Mouse (Mus musculus) neural tube, embryonic 11.5 days (tissue): Measurements from ENCODE around the gene Bag6. TPM values are rescaled to one million over a fixed set of nuclear protein-coding genes. Genes with fewer than 3 reads are reported as not detected.

Experiments
- ATAC-seq: fragments of 200-750 bp; cut with Nextera tagmentation; 2 replicates; pipeline ENCODE4 v1.8.0; 2017; ENCODE audit warnings: moderate number of reproducible peaks, mild to moderate bottlenecking, moderate TSS enrichment, moderate library complexity; ENCODE audit not compliant: insufficient read depth, low FRiP score, low TSS enrichment
- DNase-seq: peaks from one replicate; pipeline ENCODE4 v3.0.0-alpha.2; 2015; ENCODE audit warnings: low spot score
- H3K27ac ChIP-seq: fragments of 300-500 bp; sonication (generic); 2 replicates; pipeline ENCODE4 v1.5.1; 2014; ENCODE audit warnings: low read depth, mild to moderate bottlenecking, low read length
- H3K27me3 ChIP-seq: fragments of 300-500 bp; sonication (generic); 2 replicates; pipeline ENCODE4 v1.6.1; 2014; ENCODE audit warnings: mild to moderate bottlenecking, low read length, mixed read lengths; ENCODE audit not compliant: control insufficient read depth, insufficient read depth
- H3K36me3 ChIP-seq: fragments of 300-500 bp; sonication (generic); 2 replicates; pipeline ENCODE4 v1.6.1; 2014; ENCODE audit warnings: mild to moderate bottlenecking, low read length, moderate library complexity, mixed read lengths; ENCODE audit not compliant: control insufficient read depth, insufficient read depth
- H3K4me1 ChIP-seq: fragments of 300-500 bp; sonication (generic); 2 replicates; pipeline ENCODE4 v1.6.1; 2014; ENCODE audit warnings: low read length, mixed read lengths; ENCODE audit not compliant: control insufficient read depth, insufficient read depth
- H3K4me2 ChIP-seq: fragments of 300-500 bp; sonication (generic); 2 replicates; pipeline ENCODE4 v1.6.1; 2014; ENCODE audit warnings: low read depth, mild to moderate bottlenecking, moderate library complexity
- H3K4me3 ChIP-seq: fragments of 300-500 bp; sonication (generic); 2 replicates; pipeline ENCODE4 v1.5.1; 2014; ENCODE audit warnings: low read depth, low read length
- H3K9ac ChIP-seq: fragments of 300-500 bp; sonication (generic); 2 replicates; pipeline ENCODE4 v1.6.1; 2014; ENCODE audit warnings: mild to moderate bottlenecking, low read length
- H3K9me3 ChIP-seq: fragments of 300-500 bp; sonication (generic); 2 replicates; pipeline ENCODE4 v1.6.1; 2016; ENCODE audit warnings: low read length; ENCODE audit not compliant: control insufficient read depth
- WGBS: fragments of 180-500 bp; shearing (Covaris S2); extraction: QIAGEN DNeasy Blood & Tissue Kit; methylation state at CpG from one replicate; pipeline ENCODE4 v1.1.7; 2014; 5-methylcytosine and 5-hydroxymethylcytosine counted together
- polyA plus RNA-seq: library from polyadenylated mRNA; unstranded; fragments of >200 nt; fragmentation: Nextera tagmentation; extraction: Ambion mirVana; gene quantifications from 2 replicates; pipeline ENCODE4 v1.2.1, GENCODE M21; 2014

Gene Bag6
- 99.4 and 105 TPM in 2 replicates for polyA plus RNA-seq

- H3K4me3 ChIP-seq, result peak within 1 kb of the TSS; percentile 74
- under 1% methylated on average over 63 of the region's 66 CpGs for whole genome bisulfite sequencing
- peak within 1 kb of the TSS; percentile 90 for H3K27ac ChIP-seq
- DNase-seq (peak; percentile 97), ATAC-seq (peak; percentile 93)
- H3K27me3 ChIP-seq, result no peaks in the 10 kb centered on the region
- H3K9ac ChIP-seq, result peak within 1 kb of the TSS; percentile 81
- H3K9me3 ChIP-seq, result no peaks in the 10 kb centered on the region
- H3K4me2 ChIP-seq, result peak within 1 kb of the TSS; percentile 85
- peaks cover 13% of the 10 kb centered on the region for H3K36me3 ChIP-seq
- H3K4me1 ChIP-seq, result peaks cover 9% of the 10 kb centered on the region; the same call in 1 of the 2 replicates
Measured at GRCm38 (mm10) chr17:35134801-35135590, at the start of gene Bag6. TSS of gene Bag6 (plus strand) at chr17:35135178.

DNA sequence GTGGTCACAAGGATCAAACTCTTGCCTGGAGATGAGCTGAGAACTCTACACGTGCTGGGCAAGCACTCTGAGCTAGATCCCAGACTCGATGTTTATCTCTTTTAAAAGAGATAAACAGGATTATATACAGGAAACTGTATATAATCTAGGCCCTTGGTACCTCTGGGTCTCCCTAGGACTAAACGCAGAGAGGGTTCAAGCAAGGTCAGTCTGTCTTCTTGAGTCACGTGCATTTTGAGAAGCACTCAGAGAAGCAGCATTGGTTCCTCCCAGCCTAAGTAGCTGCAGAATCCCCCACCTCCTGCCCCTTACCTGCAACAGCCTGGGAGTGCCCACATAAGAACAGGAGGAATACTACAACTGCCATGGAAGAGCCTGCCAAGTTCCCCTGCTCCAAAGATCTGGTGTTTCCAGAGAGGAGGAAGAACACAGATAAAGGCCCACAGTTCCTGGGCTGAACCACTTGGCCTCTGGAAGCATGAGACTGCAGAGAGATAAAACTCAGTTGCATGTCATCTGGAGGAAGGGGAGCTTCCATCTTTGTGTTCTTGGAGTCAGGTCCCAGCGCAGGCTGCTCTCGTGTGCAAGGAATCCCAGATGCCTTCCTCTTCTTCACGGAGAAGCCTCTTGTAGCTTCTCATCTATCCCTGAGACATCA, 49.6 kb upstream of the Bag6 start, which contains the start of gene Ly6g6f:
Gene Ly6g6f, minus strand, starts transcription at position 403 of the 658 bp plus-strand sequence.
- H3K9me3 ChIP-seq, result no peaks in the 10 kb centered on the region
- no peak within 1 kb of the TSS for H3K27ac ChIP-seq
- DNase-seq (no peak), ATAC-seq (no peak)
- H3K36me3 ChIP-seq, result no peaks in the 10 kb centered on the region
- H3K27me3 ChIP-seq, result no peaks in the 10 kb centered on the region
- no peak within 1 kb of the TSS for H3K4me3 ChIP-seq
- no peak within 1 kb of the TSS for H3K9ac ChIP-seq
- peaks cover 5% of the 10 kb centered on the region; the same call in 1 of the 2 replicates for H3K4me1 ChIP-seq
- WGBS, result 84% methylated on average over 7 of the region's 7 CpGs
- no peak within 1 kb of the TSS for H3K4me2 ChIP-seq

DNA sequence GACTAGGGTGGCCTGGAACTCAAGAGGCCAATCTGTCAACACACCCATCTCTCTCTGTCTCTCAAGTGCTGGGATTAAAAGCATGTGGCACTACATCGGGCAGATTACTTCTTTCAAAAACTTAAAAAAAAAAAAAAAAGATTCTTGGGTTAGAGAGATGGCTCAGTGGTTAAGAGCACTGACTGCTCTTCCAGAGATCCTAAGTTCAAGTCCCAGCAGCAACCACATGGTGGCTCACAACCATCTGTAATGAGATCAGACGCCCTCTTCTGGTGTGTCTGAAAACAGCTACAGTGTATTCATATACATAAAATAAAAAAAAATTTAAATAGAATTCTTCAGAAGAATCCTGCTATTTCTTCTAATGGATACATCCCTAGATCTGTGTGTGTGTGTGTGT, 46.8 kb upstream of the Bag6 start:
- H3K4me1 ChIP-seq, result peaks cover 6% of the 10 kb centered on the region; the same call in 1 of the 2 replicates
- no peak for ATAC-seq

GRCm38 (mm10) chr17:35088825-35089644, 45.9 kb upstream of the Bag6 start, which contains the start of gene Abhd16a:
TSS of gene Abhd16a (plus strand) at chr17:35089263.
- Histone ChIP-seq H3K4me3 (peak within 1 kb of the TSS; percentile 60), H3K36me3 (peaks cover 3% of the 10 kb centered on the region; the same call in 1 of the 2 replicates), H3K9me3 (no peaks in the 10 kb centered on the region), H3K27ac (peak within 1 kb of the TSS; percentile 94), H3K27me3 (no peaks in the 10 kb centered on the region), H3K4me1 (peaks cover 6% of the 10 kb centered on the region; the same call in 1 of the 2 replicates), H3K9ac (peak within 1 kb of the TSS; percentile 93), H3K4me2 (peak within 1 kb of the TSS; percentile 66)
- peak; percentile 98 for ATAC-seq
- 3% methylated on average over 67 of the region's 67 CpGs for WGBS
- DNase-seq, result peak; percentile 97

More for the DNA sequence above, 46.8 kb upstream of the Bag6 start:
- H3K4me3 ChIP-seq, result no peak overlapping the region
- H3K27ac ChIP-seq, result no peak overlapping the region
- H3K27me3 ChIP-seq, result no peaks in the 10 kb centered on the region
- DNase-seq, result no peak
- no peaks in the 10 kb centered on the region for H3K9me3 ChIP-seq
- H3K4me2 ChIP-seq, result no peak overlapping the region
- H3K9ac ChIP-seq, result no peak overlapping the region
- peaks cover 3% of the 10 kb centered on the region; the same call in 1 of the 2 replicates for H3K36me3 ChIP-seq
- WGBS, result 50% methylated on average over 2 of the region's 2 CpGs

DNA sequence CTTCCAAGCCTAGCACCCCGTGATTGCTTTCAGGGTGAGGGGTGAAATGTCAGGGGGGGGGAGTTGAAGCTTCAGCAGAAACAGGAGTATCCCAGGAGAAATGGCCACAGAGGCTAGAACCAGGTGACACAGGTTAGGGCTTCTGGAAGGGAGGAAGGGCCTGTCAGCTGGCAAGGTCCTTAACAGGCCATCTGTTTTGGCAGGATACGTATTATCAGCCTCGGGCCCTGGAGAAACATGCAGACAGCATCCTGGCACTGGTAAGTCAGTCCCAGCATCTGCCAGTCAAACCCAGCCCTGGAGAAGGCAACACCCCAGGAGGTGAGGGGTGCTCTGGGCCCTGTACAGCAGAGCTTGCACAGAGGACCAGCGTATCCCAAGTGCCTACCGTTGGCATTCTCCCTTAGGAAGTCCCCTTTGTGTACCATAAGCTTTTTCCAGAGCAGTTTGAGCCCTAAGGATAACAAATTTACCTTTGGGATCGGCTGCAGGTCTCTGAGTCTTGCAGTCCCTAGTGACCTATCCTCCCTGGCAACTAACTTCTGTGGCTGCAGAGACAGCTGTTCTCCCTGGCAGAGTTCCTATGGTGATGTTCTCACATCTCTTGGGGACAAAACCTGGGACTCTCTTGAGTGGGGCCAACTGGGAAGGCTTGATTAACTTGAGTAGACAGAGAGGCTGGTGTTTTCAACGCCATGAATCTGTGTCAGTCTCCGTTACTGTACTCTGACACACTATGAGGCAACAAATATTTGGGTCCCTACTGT, 44.6 kb upstream of the Bag6 start:
- H3K27ac ChIP-seq, result no peak overlapping the region
- H3K9ac ChIP-seq, result 0 out of 2 replicates have a peak overlapping the region, but pooled peaks have one; percentile 3
- 79% methylated on average over 8 of the region's 8 CpGs for WGBS
- H3K9me3 ChIP-seq, result no peaks in the 10 kb centered on the region
- DNase-seq (no peak), ATAC-seq (no peak)
- H3K4me3 ChIP-seq, result peak overlapping the region; percentile 60; the same call in 1 of the 2 replicates
- H3K36me3 ChIP-seq, result peaks cover 5% of the 10 kb centered on the region
- peaks cover 6% of the 10 kb centered on the region; the same call in 1 of the 2 replicates for H3K4me1 ChIP-seq
- peak overlapping the region; percentile 66; the same call in 1 of the 2 replicates for H3K4me2 ChIP-seq
- H3K27me3 ChIP-seq, result no peaks in the 10 kb centered on the region

DNA sequence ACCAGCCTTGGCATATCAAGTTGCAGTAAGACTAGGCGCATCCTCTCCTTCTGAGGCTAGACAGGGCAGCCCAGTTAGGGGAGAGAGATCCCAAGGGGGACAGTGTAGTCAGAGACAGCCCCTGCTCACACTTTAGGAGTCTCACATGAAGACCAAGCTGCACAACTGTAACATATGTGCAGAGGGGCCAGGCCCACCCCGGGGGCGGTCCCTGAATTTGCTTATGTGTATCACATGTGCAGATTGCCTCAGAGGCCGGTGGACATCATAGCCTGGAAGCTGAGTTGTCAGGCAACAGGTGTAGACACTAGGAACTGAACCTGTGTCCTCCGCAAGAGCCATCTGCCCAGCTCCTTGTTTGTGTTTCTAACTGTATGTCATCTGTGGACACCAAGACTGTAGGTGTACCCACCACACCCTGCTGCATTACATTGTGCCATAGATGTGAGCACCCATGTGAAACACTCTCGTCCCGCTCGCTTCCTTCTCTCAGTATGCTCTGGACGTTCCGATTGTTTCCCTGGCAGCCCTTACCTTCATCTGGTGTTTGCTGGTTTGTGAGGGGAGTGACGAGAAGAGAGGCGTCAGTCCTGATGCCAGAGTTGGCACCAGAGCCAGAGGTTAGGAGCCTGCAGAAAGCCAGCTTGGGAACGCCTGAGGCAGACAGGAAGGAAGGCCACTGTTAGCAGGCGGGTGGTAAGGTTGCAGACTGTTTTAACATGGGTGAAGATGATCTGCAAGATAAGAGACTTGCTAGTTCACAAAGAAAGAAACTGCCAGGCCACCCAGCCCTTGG, 42.4 kb upstream of the Bag6 start:
- no peak overlapping the region for H3K4me3 ChIP-seq
- H3K9ac ChIP-seq, result no peak overlapping the region
- ATAC-seq (no peak), DNase-seq (no peak)
- no peak overlapping the region for H3K27ac ChIP-seq
- H3K36me3 ChIP-seq, result peaks cover 11% of the 10 kb centered on the region
- no peaks in the 10 kb centered on the region for H3K9me3 ChIP-seq
- peaks cover 6% of the 10 kb centered on the region; the same call in 1 of the 2 replicates for H3K4me1 ChIP-seq
- H3K4me2 ChIP-seq, result no peak overlapping the region
- no peaks in the 10 kb centered on the region for H3K27me3 ChIP-seq
- 91% methylated on average over 14 of the region's 14 CpGs for WGBS

DNA sequence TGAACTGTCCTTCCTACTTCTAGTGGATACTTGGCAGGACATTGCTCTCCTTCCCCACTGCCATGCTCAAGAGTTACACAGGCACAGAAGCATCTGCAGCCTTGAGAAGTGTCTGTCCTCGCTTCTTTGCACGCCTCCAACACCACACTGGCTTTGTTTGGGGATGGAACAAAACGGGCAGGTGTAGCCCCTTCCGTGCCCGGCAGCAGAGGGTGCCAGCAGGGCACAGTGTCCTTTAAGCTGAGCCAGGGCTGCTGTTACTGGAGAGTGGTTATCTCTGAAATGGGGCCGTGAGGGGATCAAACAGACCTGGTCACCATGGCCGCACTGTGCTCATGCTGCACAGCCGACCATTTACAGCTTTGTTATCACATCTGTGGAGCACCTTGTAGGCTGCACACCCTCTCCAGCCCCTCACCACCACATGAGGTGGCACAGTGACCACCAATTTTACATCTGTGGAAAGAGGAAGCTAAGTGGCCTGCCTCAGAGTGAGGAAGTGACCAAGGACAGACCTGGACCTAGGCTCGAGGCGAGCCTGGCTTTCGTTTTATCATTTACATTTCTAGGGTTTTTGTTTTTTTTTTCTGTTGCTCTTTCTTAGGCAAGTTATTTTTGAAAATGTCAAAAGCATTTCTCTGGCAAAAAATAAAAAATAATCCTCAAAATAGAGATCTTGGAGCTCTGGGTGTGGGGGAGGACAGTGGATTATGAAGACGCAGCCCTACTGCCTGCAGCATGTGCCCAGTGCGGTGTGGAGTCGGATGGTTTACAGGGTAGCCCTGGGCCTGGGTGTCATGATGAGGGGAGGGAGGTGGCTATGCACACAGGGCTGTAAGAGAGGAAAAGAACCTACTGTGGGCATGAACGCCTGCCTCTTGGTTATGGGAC, 40.3 kb upstream of the Bag6 start:
- no peak overlapping the region for H3K4me2 ChIP-seq
- H3K27ac ChIP-seq, result no peak overlapping the region
- H3K9me3 ChIP-seq, result no peaks in the 10 kb centered on the region
- no peak overlapping the region for H3K9ac ChIP-seq
- DNase-seq (no peak), ATAC-seq (no peak)
- H3K4me3 ChIP-seq, result no peak overlapping the region
- H3K4me1 ChIP-seq, result peaks cover 6% of the 10 kb centered on the region; the same call in 1 of the 2 replicates
- 92% methylated on average over 15 of the region's 15 CpGs for whole genome bisulfite sequencing
- no peaks in the 10 kb centered on the region for H3K27me3 ChIP-seq
- peaks cover 13% of the 10 kb centered on the region for H3K36me3 ChIP-seq
